Mouse (Mus musculus): ENCODE measurements around the gene Vsx2. TPM values are rescaled to one million over a fixed set of nuclear protein-coding genes. Genes with fewer than 3 reads are reported as not detected.

Vsx2 gene
- polyA plus RNA-seq, 1 experiment, result 2.2 TPM

- Histone ChIP-seq H3K4me1 (ENCODE audit: control insufficient read depth, insufficient read depth, low read length) (no peaks in the 10 kb centered on the region), H3K4me3 (replicated peaks; ENCODE audit: insufficient read depth, low read depth, low read length) (no peak overlapping the region), H3K27me3 (ENCODE audit: control insufficient read depth, insufficient read depth, low read length) (no peaks in the 10 kb centered on the region), H3K27ac (ENCODE audit: insufficient read depth, low read length) (no peak overlapping the region)
- no peak for DNase-seq
- WGBS, result 87% methylated on average over 11 of the region's 11 CpGs
- no peak for TF ChIP-seq CTCF (IDR thresholded peaks at IDR 0.05; ENCODE audit: borderline replicate concordance, insufficient read depth, low read depth, low read length)
- no peak for TF ChIP-seq POLR2A (IDR thresholded peaks at IDR 0.05; ENCODE audit: borderline replicate concordance, insufficient read depth, low read length)
These were observed 44.4 kb downstream of the Vsx2 start for GRCm38 (mm10) chr12:84614001-84614400.

GRCm38 (mm10) chr12:84614524-84614923 lies 45.0 kb downstream of the Vsx2 start:
- Histone ChIP-seq H3K27ac (ENCODE audit: insufficient read depth, low read length) (no peak overlapping the region), H3K27me3 (ENCODE audit: control insufficient read depth, insufficient read depth, low read length) (no peaks in the 10 kb centered on the region), H3K4me1 (ENCODE audit: control insufficient read depth, insufficient read depth, low read length) (no peaks in the 10 kb centered on the region), H3K4me3 (replicated peaks; ENCODE audit: insufficient read depth, low read depth, low read length) (no peak overlapping the region)
- DNase-seq, result no peak
- WGBS, result 66% methylated on average over 7 of the region's 7 CpGs
- TF ChIP-seq CTCF (IDR thresholded peaks at IDR 0.05; ENCODE audit: borderline replicate concordance, insufficient read depth, low read depth, low read length) (no peak), POLR2A (IDR thresholded peaks at IDR 0.05; ENCODE audit: borderline replicate concordance, insufficient read depth, low read length) (no peak)

GRCm38 (mm10) chr12:84616977-84617630 lies 47.5 kb downstream of the Vsx2 start, which contains the start of gene Abcd4:
TSS of gene Abcd4 (minus strand) at chr12:84617413.
- under 1% methylated on average over 34 of the region's 34 CpGs for WGBS
- DNase-seq, result peak; percentile 93 to 97
- Histone ChIP-seq H3K4me3 (replicated peaks; ENCODE audit: insufficient read depth, low read depth, low read length) (peak within 1 kb of the TSS; percentile 85), H3K27ac (ENCODE audit: insufficient read depth, low read length) (peak within 1 kb of the TSS; percentile 18; the same call in 1 of the 2 replicates), H3K4me1 (ENCODE audit: control insufficient read depth, insufficient read depth, low read length) (no peaks in the 10 kb centered on the region), H3K27me3 (ENCODE audit: control insufficient read depth, insufficient read depth, low read length) (no peaks in the 10 kb centered on the region)
- TF ChIP-seq CTCF (IDR thresholded peaks at IDR 0.05; ENCODE audit: borderline replicate concordance, insufficient read depth, low read depth, low read length), result peak; percentile 50; the same call in 1 of the 2 replicates
- peak; percentile 81 for TF ChIP-seq POLR2A (IDR thresholded peaks at IDR 0.05; ENCODE audit: borderline replicate concordance, insufficient read depth, low read length)

GRCm38 (mm10) chr12:84617663-84618062 lies 48.1 kb downstream of the Vsx2 start:
- Histone ChIP-seq H3K27me3 (ENCODE audit: control insufficient read depth, insufficient read depth, low read length) (no peaks in the 10 kb centered on the region), H3K27ac (ENCODE audit: insufficient read depth, low read length) (no peak overlapping the region), H3K4me3 (replicated peaks; ENCODE audit: insufficient read depth, low read depth, low read length) (peak overlapping the region; percentile 85), H3K4me1 (ENCODE audit: control insufficient read depth, insufficient read depth, low read length) (no peaks in the 10 kb centered on the region)
- DNase-seq, result peak in 1 of 2 experiments; percentile 38
- WGBS, result 2% methylated on average over 10 of the region's 10 CpGs
- TF ChIP-seq POLR2A (IDR thresholded peaks at IDR 0.05; ENCODE audit: borderline replicate concordance, insufficient read depth, low read length) (no peak), CTCF (IDR thresholded peaks at IDR 0.05; ENCODE audit: borderline replicate concordance, insufficient read depth, low read depth, low read length) (no peak)

GRCm38 (mm10) chr12:84620975-84621374 lies 51.4 kb downstream of the Vsx2 start:
- peak in 1 of 2 experiments; percentile 24 for DNase-seq
- TF ChIP-seq CTCF (IDR thresholded peaks at IDR 0.05; ENCODE audit: borderline replicate concordance, insufficient read depth, low read depth, low read length) (no peak), POLR2A (IDR thresholded peaks at IDR 0.05; ENCODE audit: borderline replicate concordance, insufficient read depth, low read length) (no peak)
- no peak overlapping the region for H3K27ac ChIP-seq (ENCODE audit: insufficient read depth, low read length)
- H3K4me1 ChIP-seq (ENCODE audit: control insufficient read depth, insufficient read depth, low read length), result no peaks in the 10 kb centered on the region
- no peaks in the 10 kb centered on the region for H3K27me3 ChIP-seq (ENCODE audit: control insufficient read depth, insufficient read depth, low read length)
- no peak overlapping the region for H3K4me3 ChIP-seq (replicated peaks; ENCODE audit: insufficient read depth, low read depth, low read length)

- H3K27ac ChIP-seq (ENCODE audit: insufficient read depth, low read length), result no peak overlapping the region
- 37% methylated on average over 8 of the region's 8 CpGs for WGBS
- no peaks in the 10 kb centered on the region for H3K4me1 ChIP-seq (ENCODE audit: control insufficient read depth, insufficient read depth, low read length)
- no peaks in the 10 kb centered on the region for H3K27me3 ChIP-seq (ENCODE audit: control insufficient read depth, insufficient read depth, low read length)
- TF ChIP-seq CTCF (IDR thresholded peaks at IDR 0.05; ENCODE audit: borderline replicate concordance, insufficient read depth, low read depth, low read length) (no peak), POLR2A (IDR thresholded peaks at IDR 0.05; ENCODE audit: borderline replicate concordance, insufficient read depth, low read length) (no peak)
- H3K4me3 ChIP-seq (replicated peaks; ENCODE audit: insufficient read depth, low read depth, low read length), result no peak overlapping the region
- DNase-seq, result no peak
These were observed 55.0 kb downstream of the Vsx2 start for GRCm38 (mm10) chr12:84624601-84625000.

GRCm38 (mm10) chr12:84625116-84625515 lies 55.6 kb downstream of the Vsx2 start:
- 8% methylated on average over 9 of the region's 9 CpGs for WGBS
- DNase-seq, result no peak
- TF ChIP-seq POLR2A (IDR thresholded peaks at IDR 0.05; ENCODE audit: borderline replicate concordance, insufficient read depth, low read length) (no peak), CTCF (IDR thresholded peaks at IDR 0.05; ENCODE audit: borderline replicate concordance, insufficient read depth, low read depth, low read length) (no peak)
- Histone ChIP-seq H3K27me3 (ENCODE audit: control insufficient read depth, insufficient read depth, low read length) (no peaks in the 10 kb centered on the region), H3K4me3 (replicated peaks; ENCODE audit: insufficient read depth, low read depth, low read length) (no peak overlapping the region), H3K27ac (ENCODE audit: insufficient read depth, low read length) (no peak overlapping the region), H3K4me1 (ENCODE audit: control insufficient read depth, insufficient read depth, low read length) (no peaks in the 10 kb centered on the region)

GRCm38 (mm10) chr12:84631867-84632266 lies 62.3 kb downstream of the Vsx2 start:
- Histone ChIP-seq H3K4me1 (ENCODE audit: control insufficient read depth, insufficient read depth, low read length) (no peaks in the 10 kb centered on the region), H3K4me3 (replicated peaks; ENCODE audit: insufficient read depth, low read depth, low read length) (no peak overlapping the region), H3K27ac (ENCODE audit: insufficient read depth, low read length) (no peak overlapping the region), H3K27me3 (ENCODE audit: control insufficient read depth, insufficient read depth, low read length) (no peaks in the 10 kb centered on the region)
- 39% methylated on average over 3 of the region's 3 CpGs for WGBS
- DNase-seq, result no peak
- TF ChIP-seq CTCF (IDR thresholded peaks at IDR 0.05; ENCODE audit: borderline replicate concordance, insufficient read depth, low read depth, low read length), result no peak
- no peak for TF ChIP-seq POLR2A (IDR thresholded peaks at IDR 0.05; ENCODE audit: borderline replicate concordance, insufficient read depth, low read length)

Measured in cerebellum, adult 2 months (tissue).